Mouse (Mus musculus): ENCODE measurements around the gene Snai1.

DNA sequence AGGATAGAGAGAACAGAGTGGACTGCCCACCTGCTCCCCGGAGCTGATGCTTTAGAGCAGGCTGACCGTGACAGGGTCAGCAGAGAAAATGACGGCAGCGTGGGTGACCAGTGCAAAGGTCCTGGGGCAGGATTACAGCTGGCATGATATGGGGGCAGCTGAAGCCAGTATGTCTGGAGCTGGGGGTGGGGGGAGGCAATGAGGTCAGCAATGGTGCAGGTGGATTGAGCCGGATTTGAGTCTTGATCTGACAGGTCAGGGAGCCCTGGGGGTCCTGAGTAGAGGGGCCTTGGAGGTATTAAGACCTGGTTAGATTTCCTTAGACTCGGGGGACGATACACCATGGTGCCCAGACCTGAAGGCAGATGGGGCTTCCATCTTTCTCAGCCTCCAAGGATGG lies 37.6 kb downstream of the Snai1 start:
- TF ChIP-seq CTCF (IDR thresholded peaks at IDR 0.05; ENCODE audit: control insufficient read depth, insufficient read depth, low read length): no peak
- no peak for TF ChIP-seq POLR2A (IDR thresholded peaks at IDR 0.05; ENCODE audit: borderline replicate concordance, control insufficient read depth, low read depth, low read length)

All from bone marrow, adult 2 months (tissue).